Mouse (Mus musculus) forebrain, embryonic 13.5 days (tissue): ENCODE measurements around the gene Fam162a. TPM values are rescaled to one million over a fixed set of nuclear protein-coding genes. Genes with fewer than 3 reads are reported as not detected.

ENCODE experiments used
- polyA plus RNA-seq: library from polyadenylated mRNA; unstranded; fragments of >200 nt; fragmentation: Nextera tagmentation; extraction: Ambion mirVana; gene quantifications from 2 replicates; pipeline ENCODE4 v1.2.1, GENCODE M21; 2015

Fam162a gene
- polyA plus RNA-seq, 1 experiment from 2014 or later = 242 TPM

Other genes starting within 250 kb of the Fam162a start
- gene Parp14, start 200.1 kb downstream of the Fam162a start, polyA plus RNA-seq = 0.14 and 0.35 TPM in 2 replicates
- 2.3 and 2.8 TPM in 2 replicates for gene Parp9, start 133.1 kb downstream of the Fam162a start, polyA plus RNA-seq
- 2.8 and 3.1 TPM in 2 replicates for gene Dtx3l, start 132.4 kb downstream of the Fam162a start, polyA plus RNA-seq
- 70.0 and 78.2 TPM in 2 replicates for gene Kpna1, start 92.8 kb downstream of the Fam162a start, polyA plus RNA-seq
- 13.1 and 13.3 TPM in 2 replicates for gene Wdr5b, start 30.4 kb downstream of the Fam162a start, polyA plus RNA-seq
- gene Ccdc58, start 91 bp upstream of the Fam162a start, polyA plus RNA-seq = 53.9 and 59.7 TPM in 2 replicates
- not detected in 2 replicates for gene Csta1, start 59.6 kb upstream of the Fam162a start, polyA plus RNA-seq
- gene Stfa2l1, start 85.2 kb upstream of the Fam162a start, polyA plus RNA-seq = not detected in 2 replicates
- gene Gm5483, start 112.6 kb upstream of the Fam162a start, polyA plus RNA-seq = 0.32 and 0.53 TPM in 2 replicates
- not detected in 2 replicates for gene Gm5416, start 138.8 kb upstream of the Fam162a start, polyA plus RNA-seq
- not detected in 2 replicates for gene 2010005H15Rik, start 149.9 kb upstream of the Fam162a start, polyA plus RNA-seq
- gene Stfa1, start 205.4 kb upstream of the Fam162a start, polyA plus RNA-seq = 0.39 and 0.62 TPM in 2 replicates